Mouse (Mus musculus) embryonic facial prominence, embryonic 12.5 days (tissue): ENCODE measurements around the gene Cdk14. TPM values are rescaled to one million over a fixed set of nuclear protein-coding genes. Genes with fewer than 3 reads are reported as not detected.

ENCODE experiments used
- ATAC-seq: fragments of 200-750 bp; cut with Nextera tagmentation; 2 replicates; pipeline ENCODE4 v1.8.0; 2017; ENCODE audit not compliant: insufficient number of reproducible peaks, insufficient read depth, low FRiP score, low TSS enrichment
- H3K27ac ChIP-seq: fragments of 300-500 bp; sonication (generic); 2 replicates; pipeline ENCODE4 v1.5.1; 2016; ENCODE audit warnings: mild to moderate bottlenecking
- H3K27me3 ChIP-seq: fragments of 300-500 bp; sonication (generic); 2 replicates; pipeline ENCODE4 v1.6.1; 2016; ENCODE audit warnings: mild to moderate bottlenecking, moderate library complexity
- H3K36me3 ChIP-seq: fragments of 300-500 bp; sonication (generic); 2 replicates; pipeline ENCODE4 v1.6.1; 2016; ENCODE audit warnings: mild to moderate bottlenecking
- H3K4me1 ChIP-seq: fragments of 300-500 bp; sonication (generic); 2 replicates; pipeline ENCODE4 v1.6.1; 2016
- H3K4me2 ChIP-seq: fragments of 300-500 bp; sonication (generic); replicated peaks from 2 replicates; pipeline ENCODE4 v1.6.1; 2016; ENCODE audit warnings: mild to moderate bottlenecking, moderate library complexity
- H3K4me3 ChIP-seq: fragments of 300-500 bp; sonication (generic); 2 replicates; pipeline ENCODE4 v1.5.1; 2016; ENCODE audit warnings: mild to moderate bottlenecking
- H3K9ac ChIP-seq: fragments of 300-500 bp; sonication (generic); 2 replicates; pipeline ENCODE4 v1.6.1; 2016; ENCODE audit warnings: mild to moderate bottlenecking, moderate library complexity
- H3K9me3 ChIP-seq: fragments of 300-500 bp; sonication (generic); 2 replicates; pipeline ENCODE4 v1.6.1; 2016; ENCODE audit warnings: mild to moderate bottlenecking, moderate library complexity
- WGBS: fragments of 180-500 bp; shearing (Covaris S2); methylation state at CpG from one replicate; pipeline ENCODE4 v1.1.7; 2016; 5-methylcytosine and 5-hydroxymethylcytosine counted together
- polyA plus RNA-seq: library from polyadenylated mRNA; unstranded; fragments of >200 nt; fragmentation: Nextera tagmentation; extraction: Ambion mirVana; gene quantifications from 2 replicates; pipeline ENCODE4 v1.2.1, GENCODE M21; 2016

Gene Cdk14
- polyA plus RNA-seq, 1 experiment from 2014 or later = 36.1 TPM

GRCm38 (mm10) chr5:5284531-5284930 lies 135.6 kb downstream of the Cdk14 start:
- H3K27me3 ChIP-seq = no peaks in the 10 kb centered on the region
- H3K4me3 ChIP-seq = no peak overlapping the region
- no peak for ATAC-seq
- no peaks in the 10 kb centered on the region for H3K9me3 ChIP-seq
- H3K36me3 ChIP-seq = no peaks in the 10 kb centered on the region
- H3K4me1 ChIP-seq = no peaks in the 10 kb centered on the region
- WGBS = 75% methylated on average over 5 of the region's 5 CpGs
- no peak overlapping the region for H3K9ac ChIP-seq
- no peak overlapping the region for H3K27ac ChIP-seq
- no peak overlapping the region for H3K4me2 ChIP-seq

- Histone ChIP-seq H3K9ac (no peak overlapping the region), H3K4me1 (no peaks in the 10 kb centered on the region), H3K27me3 (no peaks in the 10 kb centered on the region), H3K4me2 (no peak overlapping the region), H3K36me3 (no peaks in the 10 kb centered on the region), H3K27ac (no peak overlapping the region), H3K9me3 (no peaks in the 10 kb centered on the region), H3K4me3 (no peak overlapping the region)
- WGBS = 86% methylated on average over 6 of the region's 6 CpGs
- ATAC-seq = no peak
Measured at GRCm38 (mm10) chr5:5283756-5284430, 136.2 kb downstream of the Cdk14 start.

DNA sequence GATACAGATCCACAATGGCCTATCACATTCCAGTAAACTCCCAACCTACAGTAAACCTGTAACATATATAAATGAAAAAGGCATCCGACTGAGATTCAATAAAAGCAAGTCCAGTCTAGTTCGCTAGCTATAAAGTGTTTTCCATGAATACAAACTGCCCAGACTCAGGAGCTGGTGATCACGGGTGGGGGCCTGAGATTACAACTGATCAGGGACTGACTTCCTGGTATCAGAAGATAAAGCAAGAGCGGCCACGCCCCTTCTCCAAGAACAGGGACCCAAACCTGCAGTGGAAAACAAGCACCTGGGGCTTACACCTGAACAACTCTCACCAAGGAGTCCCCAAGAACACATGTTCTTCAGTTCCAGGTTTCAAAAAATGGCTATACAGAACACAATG lies 137.7 kb downstream of the Cdk14 start:
- no peaks in the 10 kb centered on the region for H3K4me1 ChIP-seq
- no peaks in the 10 kb centered on the region for H3K9me3 ChIP-seq
- ATAC-seq = no peak
- 90% methylated on average over 5 of the region's 5 CpGs for WGBS
- no peak overlapping the region for H3K4me2 ChIP-seq
- no peak overlapping the region for H3K27ac ChIP-seq
- H3K9ac ChIP-seq = no peak overlapping the region
- no peaks in the 10 kb centered on the region for H3K27me3 ChIP-seq
- no peaks in the 10 kb centered on the region for H3K36me3 ChIP-seq
- H3K4me3 ChIP-seq = no peak overlapping the region

GRCm38 (mm10) chr5:5275321-5275720 lies 144.8 kb downstream of the Cdk14 start:
- Histone ChIP-seq H3K4me3 (no peak overlapping the region), H3K4me2 (no peak overlapping the region), H3K9me3 (no peaks in the 10 kb centered on the region), H3K36me3 (no peaks in the 10 kb centered on the region), H3K9ac (no peak overlapping the region), H3K27ac (no peak overlapping the region), H3K4me1 (peaks cover 8% of the 10 kb centered on the region; the same call in 1 of the 2 replicates), H3K27me3 (no peaks in the 10 kb centered on the region)
- 46% methylated on average over 2 of the region's 2 CpGs for WGBS
- ATAC-seq = no peak

DNA sequence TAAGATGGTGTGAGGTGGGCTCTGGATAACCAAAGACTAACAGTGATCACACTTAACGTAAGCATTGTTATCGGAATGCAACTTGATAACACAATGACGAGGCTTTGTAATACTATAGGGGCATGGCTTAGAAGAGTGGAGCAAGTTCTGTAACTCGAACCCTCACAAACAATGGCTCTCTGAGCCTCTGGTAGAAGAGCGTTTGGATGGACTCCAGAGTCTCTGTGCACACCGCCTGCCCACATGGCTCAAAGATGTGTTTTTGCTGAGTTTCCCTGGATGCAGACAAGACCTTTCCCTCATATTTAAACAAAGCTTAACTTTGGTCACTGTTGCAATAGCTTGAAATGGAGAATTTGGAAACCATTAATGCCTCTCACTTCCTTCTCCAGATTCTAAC lies 145.8 kb downstream of the Cdk14 start:
- no peaks in the 10 kb centered on the region for H3K27me3 ChIP-seq
- WGBS = 52% methylated on average over 6 of the region's 6 CpGs
- ATAC-seq = peak; percentile 67; the same call in 1 of the 2 replicates

GRCm38 (mm10) chr5:5266787-5267126 lies 153.4 kb downstream of the Cdk14 start:
- no peak overlapping the region for H3K9ac ChIP-seq
- H3K27me3 ChIP-seq = no peaks in the 10 kb centered on the region
- ATAC-seq = no peak
- H3K4me1 ChIP-seq = peaks cover 6% of the 10 kb centered on the region
- WGBS = 84% methylated on average over 3 of the region's 3 CpGs
- H3K36me3 ChIP-seq = no peaks in the 10 kb centered on the region
- no peak overlapping the region for H3K4me3 ChIP-seq
- no peak overlapping the region for H3K27ac ChIP-seq
- H3K4me2 ChIP-seq = no peak overlapping the region
- no peaks in the 10 kb centered on the region for H3K9me3 ChIP-seq

More for the DNA sequence above, 145.8 kb downstream of the Cdk14 start:
- Histone ChIP-seq H3K4me3 (no peak overlapping the region), H3K4me1 (peaks cover 8% of the 10 kb centered on the region; the same call in 1 of the 2 replicates), H3K9me3 (no peaks in the 10 kb centered on the region), H3K36me3 (no peaks in the 10 kb centered on the region), H3K4me2 (no peak overlapping the region), H3K27ac (no peak overlapping the region), H3K9ac (no peak overlapping the region)

DNA sequence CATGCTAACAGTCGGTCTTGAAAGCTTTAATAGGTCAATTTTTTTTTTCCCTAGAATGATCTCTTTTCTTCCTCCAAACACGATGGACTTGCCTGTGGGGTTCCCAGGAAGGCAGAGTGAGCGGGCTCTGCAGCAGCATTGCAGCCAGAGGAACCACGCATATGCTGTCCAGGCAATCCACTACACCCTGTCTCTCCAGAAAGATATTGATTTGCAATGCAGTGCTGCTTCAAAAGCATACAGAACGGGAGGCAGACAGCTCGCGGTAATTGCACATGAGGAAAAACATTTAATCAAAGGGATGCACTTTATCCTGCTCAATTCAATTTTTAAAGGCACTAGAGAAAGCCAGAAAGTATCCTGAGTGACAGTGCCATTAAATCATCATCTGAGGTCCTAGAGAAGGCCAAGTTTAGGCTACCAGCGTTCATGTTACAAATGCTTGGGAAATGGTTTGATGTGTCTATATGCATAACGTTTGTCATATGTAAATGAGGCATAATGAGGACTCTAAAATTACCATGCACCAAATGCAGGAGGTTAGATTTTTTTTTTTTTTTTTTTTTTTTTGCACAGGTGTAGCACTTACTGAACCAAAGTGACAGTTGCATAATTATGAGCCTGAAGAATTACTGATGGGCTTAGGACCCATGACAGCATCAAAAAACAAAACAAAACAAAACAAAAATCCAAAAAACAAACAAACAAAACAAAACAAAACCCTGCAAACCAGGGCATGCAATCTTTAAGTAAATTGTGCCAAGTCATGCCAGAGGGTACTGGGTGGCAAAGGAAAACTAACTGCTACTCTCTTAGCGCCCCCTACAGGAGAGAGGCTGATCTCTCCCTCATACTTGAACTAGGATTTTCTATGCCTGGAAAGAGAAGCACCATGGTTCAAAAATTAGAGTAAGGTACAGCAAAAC lies 154.0 kb downstream of the Cdk14 start:
- H3K4me3 ChIP-seq = no peak overlapping the region
- H3K36me3 ChIP-seq = no peaks in the 10 kb centered on the region
- ATAC-seq = no peak
- WGBS = 42% methylated on average over 10 of the region's 10 CpGs
- H3K9ac ChIP-seq = no peak overlapping the region
- H3K27ac ChIP-seq = no peak overlapping the region
- H3K9me3 ChIP-seq = no peaks in the 10 kb centered on the region
- H3K27me3 ChIP-seq = no peaks in the 10 kb centered on the region
- H3K4me2 ChIP-seq = 0 out of 2 replicates have a peak overlapping the region, but pooled peaks have one; percentile 15
- peaks cover 8% of the 10 kb centered on the region for H3K4me1 ChIP-seq

DNA sequence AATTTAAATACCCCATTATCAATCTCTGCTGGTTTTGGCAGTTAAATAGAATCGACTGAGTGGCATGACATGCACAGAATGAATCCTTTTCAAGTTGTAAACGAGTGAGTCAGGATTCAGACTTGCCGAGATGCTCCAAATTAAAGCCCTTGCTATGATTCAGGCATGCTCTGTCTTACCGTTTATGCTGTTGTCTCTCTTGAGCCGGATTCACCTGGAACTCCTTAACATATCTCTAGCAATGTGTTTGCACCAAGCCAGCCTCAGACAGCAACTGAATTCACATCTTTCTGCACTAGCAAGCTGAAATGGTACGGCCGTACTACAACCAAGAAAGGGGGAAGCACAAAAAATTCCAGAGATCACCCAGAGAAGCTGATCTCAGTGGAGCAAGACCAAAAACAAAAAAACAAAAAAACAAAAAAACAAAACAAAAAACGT lies 154.7 kb downstream of the Cdk14 start:
- no peak for ATAC-seq
- Histone ChIP-seq H3K9me3 (no peaks in the 10 kb centered on the region), H3K9ac (no peak overlapping the region), H3K27ac (no peak overlapping the region), H3K27me3 (no peaks in the 10 kb centered on the region), H3K4me3 (no peak overlapping the region), H3K4me2 (no peak overlapping the region), H3K36me3 (no peaks in the 10 kb centered on the region), H3K4me1 (peaks cover 12% of the 10 kb centered on the region)
- WGBS = 34% methylated on average over 8 of the region's 8 CpGs

DNA sequence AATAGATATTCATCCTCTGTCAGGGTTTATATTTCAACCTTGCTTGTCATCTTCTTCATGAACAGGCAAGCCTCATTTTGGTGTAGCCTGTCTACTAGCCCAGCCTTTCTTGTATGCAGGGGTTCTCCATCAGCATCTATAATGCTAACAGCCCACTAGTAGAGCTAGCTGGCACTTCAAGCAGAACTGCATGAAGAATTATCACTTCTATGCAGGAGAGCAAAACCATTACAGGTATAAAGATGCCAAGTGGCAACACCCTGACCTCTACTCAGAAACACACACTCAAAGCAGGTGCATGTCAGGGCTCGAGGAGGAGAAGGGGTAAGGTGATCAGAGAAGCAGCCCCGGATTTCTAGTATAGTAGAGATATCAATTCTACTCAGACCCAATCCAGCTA lies 155.4 kb downstream of the Cdk14 start:
- no peaks in the 10 kb centered on the region for H3K27me3 ChIP-seq
- no peak for ATAC-seq
- no peak overlapping the region for H3K4me2 ChIP-seq
- H3K27ac ChIP-seq = no peak overlapping the region
- H3K4me1 ChIP-seq = peaks cover 12% of the 10 kb centered on the region
- 82% methylated on average over 2 of the region's 2 CpGs for WGBS
- H3K9ac ChIP-seq = no peak overlapping the region
- H3K36me3 ChIP-seq = no peaks in the 10 kb centered on the region
- no peak overlapping the region for H3K4me3 ChIP-seq
- no peaks in the 10 kb centered on the region for H3K9me3 ChIP-seq

DNA sequence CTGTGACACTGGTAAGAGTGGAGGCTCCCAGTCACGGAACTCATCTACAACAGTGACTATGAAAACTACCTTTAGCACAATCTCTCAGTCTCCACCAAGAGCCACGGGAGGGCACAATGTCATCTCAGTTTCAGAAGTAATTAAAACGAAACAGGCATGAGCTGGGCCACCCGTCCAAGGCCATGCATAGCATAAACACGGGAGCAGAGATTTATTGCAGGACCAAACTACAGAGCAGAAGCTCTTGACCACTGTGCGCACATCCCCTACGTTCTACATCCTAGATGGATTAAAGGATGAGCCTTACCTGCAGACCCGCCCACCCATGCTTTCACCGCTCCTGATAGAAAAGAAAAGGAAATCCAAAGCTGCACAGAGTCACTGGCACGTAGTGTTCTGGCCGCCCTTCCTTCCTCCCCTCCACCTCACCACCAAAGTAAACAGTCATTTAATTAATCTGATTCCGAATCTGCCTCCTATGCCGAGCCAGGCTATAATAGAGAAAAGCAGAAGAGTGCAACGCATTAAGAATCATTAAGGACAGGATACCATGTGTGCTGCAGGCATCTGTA lies 158.3 kb downstream of the Cdk14 start:
- H3K4me3 ChIP-seq = no peak overlapping the region
- 61% methylated on average over 14 of the region's 14 CpGs for WGBS
- H3K4me2 ChIP-seq = no peak overlapping the region
- H3K27ac ChIP-seq = no peak overlapping the region
- H3K9ac ChIP-seq = no peak overlapping the region
- H3K36me3 ChIP-seq = no peaks in the 10 kb centered on the region
- H3K27me3 ChIP-seq = no peaks in the 10 kb centered on the region
- no peaks in the 10 kb centered on the region for H3K9me3 ChIP-seq
- ATAC-seq = no peak
- peaks cover 12% of the 10 kb centered on the region for H3K4me1 ChIP-seq

- WGBS = 70% methylated on average over 14 of the region's 14 CpGs
Measured at GRCm38 (mm10) chr5:5260966-5261724, 159.0 kb downstream of the Cdk14 start.

More at GRCm38 (mm10) chr5:5260966-5261724, 159.0 kb downstream of the Cdk14 start:
- H3K27me3 ChIP-seq = no peaks in the 10 kb centered on the region
- H3K36me3 ChIP-seq = no peaks in the 10 kb centered on the region
- H3K27ac ChIP-seq = no peak overlapping the region
- no peak for ATAC-seq
- no peak overlapping the region for H3K4me3 ChIP-seq
- H3K4me2 ChIP-seq = no peak overlapping the region
- H3K9ac ChIP-seq = no peak overlapping the region
- no peaks in the 10 kb centered on the region for H3K9me3 ChIP-seq
- peaks cover 12% of the 10 kb centered on the region for H3K4me1 ChIP-seq
